Mouse (Mus musculus): ENCODE measurements at regions not wholly inside any gene's neighbourhood (a gene's known extent, or its start where the extent isn't known, plus 50 kb on each side); places are given as distances from the start of the nearest gene placed in this dataset.

DNA sequence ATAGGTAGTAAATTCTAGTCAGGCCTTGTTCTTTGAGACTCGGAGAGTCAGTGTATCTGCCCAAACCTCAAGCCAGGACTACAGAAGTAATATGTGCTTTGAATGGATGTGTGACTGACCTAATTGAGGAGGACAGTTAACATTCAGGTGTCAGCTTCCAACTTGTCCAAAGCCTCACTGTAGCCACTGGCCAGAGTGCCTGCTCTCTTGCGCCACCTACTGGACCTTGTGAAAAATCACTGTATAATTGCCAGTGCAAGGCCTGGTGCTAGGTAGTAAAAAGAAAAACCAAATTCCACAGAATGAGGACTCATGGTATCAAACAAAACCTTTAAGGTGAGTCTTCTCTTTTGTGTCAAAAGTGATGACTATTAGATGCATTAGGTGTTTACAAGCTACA, 933.6 kb upstream of the Lrrc6 start:
- DNase-seq = peak; percentile 55

DNA sequence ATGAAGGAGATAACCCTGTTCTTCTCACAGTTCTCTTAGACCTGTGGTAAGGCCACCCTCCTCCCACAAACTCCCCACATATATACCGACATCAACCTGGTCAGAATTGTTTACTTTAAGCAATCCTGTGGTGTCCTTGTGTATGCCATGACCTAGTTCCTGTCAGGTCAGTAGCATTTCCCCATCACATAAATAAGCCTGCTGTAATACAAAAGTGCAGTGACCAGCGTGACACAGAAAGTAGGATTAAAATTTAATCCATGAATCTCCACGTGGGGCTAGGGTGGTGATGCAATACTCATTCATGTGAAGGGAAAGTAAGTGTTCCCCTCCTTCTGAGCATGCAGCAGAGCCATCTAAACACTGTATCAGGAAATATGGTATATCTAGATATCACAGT, 923.2 kb upstream of the Lrrc6 start:
- no peak for DNase-seq

DNA sequence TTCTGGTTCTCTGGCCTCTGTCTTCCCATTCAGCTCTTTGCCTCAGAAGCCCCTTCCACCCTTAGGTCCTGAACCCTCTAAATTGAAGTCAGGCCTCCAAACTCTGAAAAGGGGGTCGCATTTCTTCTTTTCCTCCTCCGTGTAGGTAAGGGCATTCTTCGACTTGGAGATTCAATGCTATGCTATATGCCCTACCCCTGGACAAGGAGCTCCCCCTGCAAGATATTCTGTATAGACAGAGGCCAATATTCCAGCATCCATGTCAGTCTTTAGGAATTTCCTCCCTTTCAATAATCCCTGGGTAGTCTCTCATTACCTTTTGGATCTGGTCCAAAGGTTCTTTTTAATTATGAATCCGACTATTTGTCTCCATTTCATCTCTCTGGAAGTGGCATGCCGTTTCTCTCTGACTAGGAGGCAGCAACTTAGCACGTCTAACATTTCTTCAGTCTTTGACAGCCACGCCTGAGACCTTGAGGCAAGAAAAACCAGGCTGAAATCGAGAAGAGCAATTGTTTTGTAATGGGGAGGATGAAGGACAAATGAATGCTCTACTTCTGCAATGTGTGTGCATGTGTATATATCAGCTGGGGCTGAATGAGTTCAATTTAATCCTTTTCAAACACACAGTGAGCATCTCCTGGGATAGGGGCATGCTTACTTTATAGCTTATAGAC, 921.7 kb upstream of the Lrrc6 start:
- DNase-seq = no peak

DNA sequence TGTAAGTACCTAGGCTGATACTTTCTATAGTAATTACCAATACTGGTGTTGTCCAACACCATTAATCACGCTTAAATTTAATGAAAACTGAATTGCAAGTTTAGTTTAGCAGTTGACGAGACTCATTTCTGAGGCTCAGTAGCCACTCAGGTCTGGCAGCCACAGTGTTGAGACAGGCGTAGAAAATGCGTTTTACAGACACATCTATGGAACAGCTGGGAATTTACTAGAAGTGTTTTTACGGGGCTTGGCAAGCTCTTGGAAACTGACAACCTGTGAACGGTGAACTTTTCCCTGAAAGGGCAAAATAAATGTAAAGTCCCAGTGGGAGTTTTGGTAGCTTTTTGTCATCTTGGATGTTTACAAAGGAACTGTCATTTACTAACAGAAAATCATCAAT, 920.1 kb upstream of the Lrrc6 start:
- DNase-seq = no peak

GRCm38 (mm10) chr15:67419733-67420132, 919.0 kb upstream of the Lrrc6 start:
- no peak for DNase-seq

GRCm38 (mm10) chr15:67417742-67418163, 917.0 kb upstream of the Lrrc6 start:
- DNase-seq = no peak

GRCm38 (mm10) chr15:67415840-67416239, 915.1 kb upstream of the Lrrc6 start:
- no peak for DNase-seq

- DNase-seq = no peak
Measured at GRCm38 (mm10) chr15:67414371-67414930, 913.7 kb upstream of the Lrrc6 start.

GRCm38 (mm10) chr15:67413581-67413980, 912.9 kb upstream of the Lrrc6 start:
- no peak for DNase-seq

GRCm38 (mm10) chr15:67412394-67412793, 911.7 kb upstream of the Lrrc6 start:
- no peak for DNase-seq

DNA sequence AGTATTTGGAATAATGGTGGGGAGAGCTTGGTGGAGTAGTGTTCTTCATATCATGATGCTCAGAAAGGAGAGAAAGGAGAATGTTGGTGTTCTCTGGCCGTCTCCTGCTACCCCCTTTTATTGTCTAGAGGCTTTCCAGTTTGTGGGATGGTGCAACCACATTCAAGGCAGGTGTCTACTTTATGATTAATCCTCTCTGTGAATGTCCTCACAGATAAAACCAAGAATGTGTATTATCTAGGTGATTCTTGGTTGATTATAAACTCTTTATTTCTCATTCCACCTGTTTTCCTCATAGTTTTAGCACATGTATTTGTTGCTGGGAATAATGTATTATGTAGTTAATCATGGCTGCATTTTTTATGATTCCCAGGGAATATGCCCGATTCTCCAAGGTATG, 910.9 kb upstream of the Lrrc6 start:
- no peak for DNase-seq

DNA sequence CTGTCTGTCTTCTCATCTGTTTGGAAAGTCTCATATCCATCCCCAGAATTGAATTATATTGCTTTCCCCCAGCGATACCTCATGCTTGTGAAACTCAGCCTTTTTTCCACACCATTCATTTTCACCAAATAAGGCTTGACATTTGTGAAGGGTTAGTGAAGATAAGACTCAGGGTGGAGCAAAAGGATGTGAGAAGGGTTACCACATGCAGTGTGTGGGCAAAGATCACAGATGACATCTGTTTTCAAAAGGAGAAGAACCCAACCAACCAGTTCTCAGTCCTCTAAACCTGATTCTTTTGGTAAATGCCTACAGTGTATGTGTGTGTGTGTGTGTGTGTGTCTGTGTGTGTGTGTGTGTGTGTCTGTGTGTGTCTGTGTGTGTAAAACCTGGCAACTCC, 909.3 kb upstream of the Lrrc6 start:
- DNase-seq = peak; percentile 54

- DNase-seq = peak; percentile 12
Measured at GRCm38 (mm10) chr15:67408871-67409559, 908.3 kb upstream of the Lrrc6 start.

DNA sequence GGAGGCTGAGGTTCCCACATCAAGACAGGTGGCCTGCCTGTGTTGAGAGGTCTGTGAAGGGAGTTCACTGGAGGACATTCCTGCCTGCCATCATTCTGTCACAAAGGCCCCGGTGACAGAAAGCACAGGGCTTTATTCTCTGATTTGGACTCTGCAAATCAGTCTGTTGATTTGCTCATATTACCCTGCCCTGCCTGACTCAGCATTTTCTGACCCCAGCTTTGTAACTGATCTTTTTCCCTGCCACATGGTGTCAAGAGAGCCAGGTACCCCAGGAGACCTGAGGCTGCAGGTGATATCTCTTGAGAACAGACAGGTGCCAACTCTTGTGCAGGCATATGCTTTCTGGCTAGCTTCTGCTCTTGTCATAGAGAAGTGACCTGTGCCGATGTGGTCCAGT, 906.5 kb upstream of the Lrrc6 start:
- DNase-seq = no peak

DNA sequence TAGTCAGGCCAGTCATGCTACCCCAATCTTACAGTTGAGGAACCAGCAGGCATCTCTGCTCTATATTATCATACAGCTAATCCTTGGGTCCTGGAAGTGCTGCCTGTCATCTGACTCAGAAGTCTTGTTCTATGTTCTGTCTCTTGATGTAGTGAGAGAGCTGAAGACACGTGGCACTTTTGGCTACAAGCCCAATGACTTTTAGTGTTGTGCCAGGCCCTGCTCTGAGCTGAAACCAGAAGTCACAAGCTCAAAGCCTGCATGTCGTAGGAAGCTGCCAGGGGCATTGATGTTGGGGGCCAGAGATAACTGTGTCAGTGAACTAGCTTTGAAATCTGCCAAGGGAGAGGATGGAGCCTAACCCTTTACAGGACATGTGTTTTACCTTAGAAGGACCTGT, 904.8 kb upstream of the Lrrc6 start:
- DNase-seq = peak; percentile 11

GRCm38 (mm10) chr15:67405011-67405410, 904.3 kb upstream of the Lrrc6 start:
- DNase-seq = no peak

- DNase-seq = no peak
Measured at GRCm38 (mm10) chr15:67402310-67402709, 901.6 kb upstream of the Lrrc6 start.

DNA sequence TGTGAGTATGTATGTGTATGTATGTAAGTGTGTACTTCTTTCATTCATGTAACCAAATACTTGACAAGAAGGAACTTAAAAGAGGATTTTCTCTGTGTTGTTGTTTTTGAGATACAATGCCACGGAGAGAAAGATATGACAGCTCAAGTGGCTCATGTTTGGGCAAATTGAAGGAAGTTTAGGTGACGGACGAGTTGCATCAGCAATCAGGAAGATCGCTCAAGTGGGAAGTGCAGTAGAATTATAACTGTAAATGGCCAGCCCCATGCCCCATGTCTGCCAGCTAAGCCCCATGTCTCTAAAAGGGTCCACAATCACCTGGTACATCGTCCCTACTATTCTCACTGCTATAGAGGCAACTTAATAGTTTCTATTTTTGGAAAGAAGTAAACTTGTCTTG, 896.6 kb upstream of the Lrrc6 start:
- DNase-seq = no peak

DNA sequence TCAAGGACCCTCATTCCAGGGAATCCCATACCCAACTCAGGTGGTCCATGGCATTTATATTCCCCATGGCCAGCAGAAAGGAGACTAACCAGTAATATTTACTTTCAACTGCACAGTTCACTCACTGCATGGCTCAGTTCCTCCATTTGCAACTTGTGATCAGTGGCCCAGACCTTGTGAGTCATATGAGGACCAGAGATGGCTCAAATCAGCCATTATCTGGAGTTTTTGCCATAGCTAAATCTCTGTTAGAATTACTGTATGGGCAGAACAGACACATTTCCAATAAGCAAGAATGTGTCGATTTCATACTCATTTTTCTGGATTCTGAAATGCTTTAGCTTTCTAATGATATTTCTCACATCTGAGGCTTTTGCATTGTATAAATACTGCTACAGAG, 894.4 kb upstream of the Lrrc6 start:
- no peak for DNase-seq

DNA sequence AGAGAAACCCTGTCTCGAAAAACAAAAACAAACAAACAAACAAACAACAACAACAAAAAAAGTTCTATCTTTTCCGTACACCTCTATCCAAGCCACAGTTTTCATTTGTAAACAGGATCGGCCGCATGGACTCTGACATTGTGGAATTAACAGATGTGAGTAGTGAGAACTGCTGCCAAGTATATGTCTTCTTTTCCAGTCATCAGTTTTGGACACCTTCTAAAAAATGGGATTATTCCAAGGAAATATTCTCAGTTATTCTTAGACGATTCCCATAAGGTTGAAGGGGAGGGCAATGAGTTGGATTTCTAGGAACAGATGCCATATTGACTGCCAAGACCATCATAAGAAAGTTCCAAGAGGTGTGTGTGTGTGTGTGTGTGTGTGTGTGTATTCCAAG, 891.2 kb upstream of the Lrrc6 start:
- DNase-seq = no peak

DNA sequence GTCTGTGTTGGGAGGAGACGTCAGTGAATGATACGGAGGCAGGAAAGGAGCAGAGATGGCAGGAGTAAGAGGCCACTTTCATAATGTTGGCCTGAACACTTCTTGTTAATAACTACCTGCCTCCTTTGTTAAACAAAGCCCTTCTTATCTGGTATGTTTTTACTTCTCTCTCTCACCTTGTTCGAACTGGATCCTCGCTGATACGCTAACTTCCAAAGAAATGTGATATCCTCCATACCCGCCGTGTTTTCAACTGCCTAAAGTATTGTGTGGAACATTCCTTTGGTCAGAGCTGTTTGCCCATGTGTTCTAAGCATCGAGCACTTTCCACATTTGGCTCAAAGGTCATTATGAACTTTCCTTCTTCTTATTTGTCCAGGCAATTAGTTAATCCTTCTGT, 887.8 kb upstream of the Lrrc6 start:
- DNase-seq = no peak

- no peak for DNase-seq
Measured at GRCm38 (mm10) chr15:67386896-67387295, 886.2 kb upstream of the Lrrc6 start.

GRCm38 (mm10) chr15:67373599-67373998, 872.9 kb upstream of the Lrrc6 start:
- no peak for DNase-seq

GRCm38 (mm10) chr15:67373030-67373429, 872.3 kb upstream of the Lrrc6 start:
- no peak for DNase-seq

All from thymus, postnatal 14 days (tissue).